Mouse (Mus musculus): ENCODE data around the gene Cracr2b. TPM values are rescaled to one million over a fixed set of nuclear protein-coding genes. Genes with fewer than 3 reads are reported as not detected.
A peak's percentile ranks its signal among the peaks of the same experiment; 100 is the strongest.

Gene Cracr2b
- total and polyA plus RNA-seq, 3 experiments = 0.73 to 6.9 TPM; not detected in 1

GRCm38 (mm10) chr7:141413331-141413730, 47.6 kb upstream of the Cracr2b start:
- peaks cover 0 to 8% of the 10 kb centered on the region in 2 experiments; a peak in 3 of 4 replicates for H3K36me3 ChIP-seq (ENCODE audit: control insufficient read depth in 1 of 2, insufficient read depth in 2 of 2, low read length in 2 of 2)
- H3K9me3 ChIP-seq (replicated peaks; ENCODE audit: insufficient read depth, low read length) = no peaks in the 10 kb centered on the region
- TF ChIP-seq MXI1 (IDR thresholded peaks at IDR 0.05; ENCODE audit: low read depth, low read length) = 0 out of 2 replicates have a peak, but pooled peaks have one; percentile 6
- TF ChIP-seq MAZ (IDR thresholded peaks at IDR 0.05; ENCODE audit: low read depth, low read length) = no peak
- TF ChIP-seq SIN3A (IDR thresholded peaks at IDR 0.05; ENCODE audit: low read length) = peak; percentile 22; the same call in 1 of the 2 replicates
- H3K79me2 ChIP-seq (ENCODE audit: control insufficient read depth, insufficient read depth, low read length, poor library complexity) = peaks cover 4% of the 10 kb centered on the region; the same call in 1 of the 2 replicates
- no peaks in the 10 kb centered on the region for H3K27me3 ChIP-seq (ENCODE audit: control insufficient read depth in 1 of 2, insufficient read depth in 2 of 2, low read length in 2 of 2)
- no peak overlapping the region for H3K27ac ChIP-seq (ENCODE audit: control insufficient read depth, low read depth, low read length)
- DNase-seq (ENCODE audit: low read depth, low spot score) = peak; percentile 50
- H3K9ac ChIP-seq (ENCODE audit: control insufficient read depth, low read depth, low read length, poor library complexity, severe bottlenecking) = peak overlapping the region; percentile 85
- peaks cover 2 to 15% of the 10 kb centered on the region in 2 experiments for H3K4me1 ChIP-seq (ENCODE audit: control insufficient read depth in 1 of 2, insufficient read depth in 2 of 2, low read length in 2 of 2)
- peak overlapping the region; percentile 86 to 100 for H3K4me3 ChIP-seq (ENCODE audit: control insufficient read depth in 1 of 2, insufficient read depth in 1 of 2, low read depth in 2 of 2, low read length in 2 of 2)

GRCm38 (mm10) chr7:141413809-141414584, 46.9 kb upstream of the Cracr2b start, which contains the start of gene Gatd1:
Gatd1 (minus strand) TSS chr7:141414136.
- H3K4me1 ChIP-seq (ENCODE audit: control insufficient read depth in 1 of 2, insufficient read depth in 2 of 2, low read length in 2 of 2) = peaks cover 6 to 21% of the 10 kb centered on the region in 2 experiments
- no peaks in the 10 kb centered on the region for H3K27me3 ChIP-seq (ENCODE audit: control insufficient read depth in 1 of 2, insufficient read depth in 2 of 2, low read length in 2 of 2)
- peak within 1 kb of the TSS; percentile 59 for H3K27ac ChIP-seq (ENCODE audit: control insufficient read depth, low read depth, low read length)
- H3K79me2 ChIP-seq (ENCODE audit: control insufficient read depth, insufficient read depth, low read length, poor library complexity) = peaks cover 4% of the 10 kb centered on the region; the same call in 1 of the 2 replicates
- peak within 1 kb of the TSS; percentile 97 to 100 for H3K4me3 ChIP-seq (ENCODE audit: control insufficient read depth in 1 of 2, insufficient read depth in 1 of 2, low read depth in 2 of 2, low read length in 2 of 2)
- peak within 1 kb of the TSS; percentile 85 for H3K9ac ChIP-seq (ENCODE audit: control insufficient read depth, low read depth, low read length, poor library complexity, severe bottlenecking)
- peaks cover 0 to 13% of the 10 kb centered on the region in 2 experiments; a peak in 2 of 4 replicates for H3K36me3 ChIP-seq (ENCODE audit: control insufficient read depth in 1 of 2, insufficient read depth in 2 of 2, low read length in 2 of 2)
- peak; percentile 99 for DNase-seq (ENCODE audit: low read depth, low spot score)
- no peaks in the 10 kb centered on the region for H3K9me3 ChIP-seq (replicated peaks; ENCODE audit: insufficient read depth, low read length)
- TF ChIP-seq POLR2AphosphoS2 (IDR thresholded peaks at IDR 0.05; ENCODE audit: low read length) (peak; percentile 71; the same call in 1 of the 2 replicates), EP300 (IDR thresholded peaks at IDR 0.05; ENCODE audit: low read depth in 1 of 2, low read length in 2 of 2) (no peak), SIN3A (IDR thresholded peaks at IDR 0.05; ENCODE audit: low read length) (peak; percentile 68), TAL1 (IDR thresholded peaks at IDR 0.05; ENCODE audit: low read length) (no peak), HCFC1 (IDR thresholded peaks at IDR 0.05; ENCODE audit: low read depth, low read length) (peak; percentile 74), NELFE (IDR thresholded peaks at IDR 0.05; ENCODE audit: low read depth, low read length) (peak; percentile 82), GATA1 (IDR thresholded peaks at IDR 0.05; ENCODE audit: low read depth, low read length) (no peak), GABPA (IDR thresholded peaks at IDR 0.05; ENCODE audit: low read depth, low read length) (no peak), MEF2A (IDR thresholded peaks at IDR 0.05; ENCODE audit: extremely low read depth, insufficient replicate concordance, low read depth, low read length, poor library complexity, severe bottlenecking) (no peak), ZNF384 (IDR thresholded peaks at IDR 0.05; ENCODE audit: low read depth, low read length) (no peak), MYC (IDR thresholded peaks at IDR 0.05; ENCODE audit: low read depth, low read length) (no peak), KAT2A (conservative IDR thresholded peaks at IDR 0.05; ENCODE audit: low read depth, low read length) (0 out of 2 replicates have a peak, but pooled peaks have one; percentile 4), USF1 (IDR thresholded peaks at IDR 0.05; ENCODE audit: low read depth, low read length) (no peak), ETS1 (IDR thresholded peaks at IDR 0.05; ENCODE audit: low read depth, low read length) (no peak), CTCF (IDR thresholded peaks at IDR 0.05 in 2 of 3, conservative IDR thresholded peaks at IDR 0.05 in 1 of 3; ENCODE audit: control insufficient read depth in 1 of 3, insufficient read depth in 1 of 3, low read depth in 2 of 3, low read length in 3 of 3, poor library complexity in 1 of 3, severe bottlenecking in 1 of 3) (no peak), ZMIZ1 (IDR thresholded peaks at IDR 0.05; ENCODE audit: low read depth, low read length) (peak; percentile 30; the same call in 1 of the 2 replicates), POLR2A (IDR thresholded peaks at IDR 0.05; ENCODE audit: control insufficient read depth in 1 of 2, insufficient read depth in 1 of 2, low read depth in 1 of 2, low read length in 2 of 2, poor library complexity in 1 of 2) (peak; percentile 86 to 89), TCF12 (IDR thresholded peaks at IDR 0.05; ENCODE audit: low read depth, low read length) (peak; percentile 39), NRF1 (IDR thresholded peaks at IDR 0.05; ENCODE audit: insufficient read depth, low read depth, low read length, poor library complexity, severe bottlenecking) (peak; percentile 89), USF2 (IDR thresholded peaks at IDR 0.05; ENCODE audit: borderline replicate concordance in 1 of 2, insufficient read depth in 1 of 2, low read depth in 1 of 2, low read length in 2 of 2) (no peak), E2F4 (IDR thresholded peaks at IDR 0.05; ENCODE audit: borderline replicate concordance, low read depth, low read length) (no peak), RCOR1 (IDR thresholded peaks at IDR 0.05; ENCODE audit: low read depth, low read length) (no peak), MAZ (IDR thresholded peaks at IDR 0.05; ENCODE audit: low read depth, low read length) (peak; percentile 79; the same call in 1 of the 2 replicates), ZKSCAN1 (IDR thresholded peaks at IDR 0.05; ENCODE audit: low read depth, low read length) (no peak), CHD1 (IDR thresholded peaks at IDR 0.05; ENCODE audit: low read depth, low read length) (no peak), ELF1 (IDR thresholded peaks at IDR 0.05; ENCODE audit: low read depth, low read length) (peak; percentile 93), POLR2AphosphoS5 (IDR thresholded peaks at IDR 0.05; ENCODE audit: borderline replicate concordance, low read depth, low read length) (no peak)
